Mouse (Mus musculus) C2C12 (cell line): Measurements from ENCODE around the gene Nxph4. TPM values are rescaled to one million over a fixed set of nuclear protein-coding genes. Genes with fewer than 3 reads are reported as not detected.
A peak's percentile ranks its signal among the peaks of the same experiment; 100 is the strongest.

ENCODE experiments used
- H3K27me3 ChIP-seq: one replicate; pipeline ENCODE4 v1.6.1; 2011; ENCODE audit not compliant: control insufficient read depth, insufficient read depth, insufficient read length
- H3K36me3 ChIP-seq: one replicate; pipeline ENCODE4 v1.6.1; 2011; ENCODE audit not compliant: control insufficient read depth, insufficient read depth
- H3K4me3 ChIP-seq: one replicate; pipeline ENCODE4 v1.5.1; 2011; ENCODE audit warnings: mild to moderate bottlenecking, control low read depth; ENCODE audit not compliant: poor library complexity, insufficient read depth, severe bottlenecking
- H3K79me2 ChIP-seq: one replicate; pipeline ENCODE4 v1.6.1; 2011; ENCODE audit not compliant: control insufficient read depth, insufficient read depth
- H3K79me3 ChIP-seq: one replicate; pipeline ENCODE4 v1.6.1; 2011; ENCODE audit warnings: low read depth, control low read depth
- H3ac ChIP-seq: one replicate; pipeline ENCODE3; 2011; ENCODE audit warnings: low read depth; ENCODE audit not compliant: control insufficient read depth, insufficient read length
- CEBPB ChIP-seq: IDR thresholded peaks from one replicate; pipeline ENCODE4 v1.6.1; 2011; ENCODE audit warnings: low read depth, mild to moderate bottlenecking, control low read depth, moderate library complexity
- CTCF ChIP-seq: IDR thresholded peaks from one replicate; pipeline ENCODE4 v1.5.1; 2011; ENCODE audit not compliant: control insufficient read depth, insufficient read depth, insufficient read length
- FOSL1 ChIP-seq: IDR thresholded peaks from one replicate; pipeline ENCODE4 v1.8.0; 2011; ENCODE audit warnings: mild to moderate bottlenecking, low read length; ENCODE audit not compliant: poor library complexity, insufficient read depth, severe bottlenecking
- MAX ChIP-seq: IDR thresholded peaks from one replicate; pipeline ENCODE4 v1.6.1; 2011; ENCODE audit warnings: mild to moderate bottlenecking, control low read depth
- MYOD1 ChIP-seq: IDR thresholded peaks from one replicate; pipeline ENCODE4 v1.6.1; 2011; ENCODE audit warnings: low read depth; ENCODE audit not compliant: control insufficient read depth, insufficient read length
- MYOG ChIP-seq: IDR thresholded peaks from one replicate; pipeline ENCODE4 v1.6.1; 2011; ENCODE audit not compliant: control insufficient read depth, insufficient read length; ENCODE audit errors: extremely low read depth
- USF1 ChIP-seq: IDR thresholded peaks from one replicate; pipeline ENCODE4 v1.6.1; 2011; ENCODE audit warnings: low read depth, mild to moderate bottlenecking, control low read depth, moderate library complexity
- polyA plus RNA-seq: library from polyadenylated mRNA; unstranded; fragments of >200 nt; fragmentation: generic; extraction: Trizol; gene quantifications from one replicate; pipeline ENCODE4 v1.2.1, GENCODE M21; 2012; ENCODE audit warnings: missing spikeins

The Nxph4 gene
- polyA plus RNA-seq, 1 experiment = 1.2 TPM

- Histone ChIP-seq H3K79me3 (no peaks in the 10 kb centered on the region), H3K36me3 (peaks cover 99% of the 10 kb centered on the region), H3K27me3 (no peaks in the 10 kb centered on the region), H3ac (no peak overlapping the region), H3K79me2 (no peaks in the 10 kb centered on the region), H3K4me3 (no peak overlapping the region)
- TF ChIP-seq MYOD1 = no peak
- TF ChIP-seq MAX = no peak
- TF ChIP-seq USF1 = no peak
- TF ChIP-seq FOSL1 = no peak
Observed at GRCm38 (mm10) chr10:127549892-127550291, 15.5 kb upstream of the Nxph4 start.

GRCm38 (mm10) chr10:127548236-127548635 lies 13.9 kb upstream of the Nxph4 start:
- Histone ChIP-seq H3K27me3 (no peaks in the 10 kb centered on the region), H3K4me3 (no peak overlapping the region), H3K36me3 (peaks cover 99% of the 10 kb centered on the region), H3ac (no peak overlapping the region), H3K79me3 (no peaks in the 10 kb centered on the region), H3K79me2 (no peaks in the 10 kb centered on the region)
- TF ChIP-seq MYOD1 (no peak), CTCF (no peak), CEBPB (no peak), MAX (no peak), FOSL1 (no peak), MYOG (no peak), USF1 (no peak)

GRCm38 (mm10) chr10:127546505-127546904 lies 12.1 kb upstream of the Nxph4 start:
- H3K79me2 ChIP-seq = no peaks in the 10 kb centered on the region
- H3ac ChIP-seq = no peak overlapping the region
- no peaks in the 10 kb centered on the region for H3K27me3 ChIP-seq
- no peaks in the 10 kb centered on the region for H3K79me3 ChIP-seq
- peaks cover 97% of the 10 kb centered on the region for H3K36me3 ChIP-seq
- TF ChIP-seq CEBPB (no peak), MAX (no peak), MYOG (no peak), FOSL1 (no peak), MYOD1 (no peak), USF1 (no peak), CTCF (no peak)
- H3K4me3 ChIP-seq = no peak overlapping the region

GRCm38 (mm10) chr10:127544375-127544774 lies 10.0 kb upstream of the Nxph4 start:
- Histone ChIP-seq H3K79me2 (no peaks in the 10 kb centered on the region), H3K36me3 (peaks cover 90% of the 10 kb centered on the region), H3K79me3 (no peaks in the 10 kb centered on the region), H3K4me3 (no peak overlapping the region), H3ac (no peak overlapping the region), H3K27me3 (no peaks in the 10 kb centered on the region)
- TF ChIP-seq MYOG (no peak), MYOD1 (no peak), FOSL1 (no peak), USF1 (no peak), CEBPB (no peak), MAX (no peak), CTCF (no peak)

GRCm38 (mm10) chr10:127543916-127544315 lies 9.6 kb upstream of the Nxph4 start:
- Histone ChIP-seq H3K36me3 (peaks cover 89% of the 10 kb centered on the region), H3K79me2 (no peaks in the 10 kb centered on the region), H3K79me3 (no peaks in the 10 kb centered on the region), H3K27me3 (no peaks in the 10 kb centered on the region), H3K4me3 (no peak overlapping the region), H3ac (no peak overlapping the region)
- TF ChIP-seq USF1 (peak; percentile 40), CEBPB (no peak)

GRCm38 (mm10) chr10:127542720-127543119 lies 8.4 kb upstream of the Nxph4 start:
- Histone ChIP-seq H3K79me2 (no peaks in the 10 kb centered on the region), H3ac (no peak overlapping the region), H3K27me3 (no peaks in the 10 kb centered on the region), H3K79me3 (no peaks in the 10 kb centered on the region), H3K36me3 (peaks cover 86% of the 10 kb centered on the region), H3K4me3 (no peak overlapping the region)
- TF ChIP-seq FOSL1 = no peak
- TF ChIP-seq MAX = no peak
- no peak for TF ChIP-seq MYOG
- no peak for TF ChIP-seq CEBPB
- no peak for TF ChIP-seq USF1
- no peak for TF ChIP-seq MYOD1
- TF ChIP-seq CTCF = no peak
